Mouse (Mus musculus): Measurements from ENCODE around the gene Myh10. TPM values are rescaled to one million over a fixed set of nuclear protein-coding genes. Genes with fewer than 3 reads are reported as not detected.
A peak's percentile ranks its signal among the peaks of the same experiment; 100 is the strongest.

Myh10 gene
- total and polyA plus RNA-seq, 3 experiments, result 17.9 to 25.9 (median 25.6) TPM

GRCm38 (mm10) chr11:68791794-68792193 is 100.4 kb downstream of the Myh10 start:
- no peak overlapping the region for H3K4me3 ChIP-seq
- intact Hi-C loops (cut with DNase I), result no loop called here
- H3K27me3 ChIP-seq (ENCODE audit: control insufficient read depth, insufficient read depth, low read length), result no peaks in the 10 kb centered on the region
- no peak overlapping the region for H3K27ac ChIP-seq
- H3K4me1 ChIP-seq (ENCODE audit: control insufficient read depth, insufficient read depth, low read length), result no peaks in the 10 kb centered on the region
- no peaks in the 10 kb centered on the region for H3K79me2 ChIP-seq (replicated peaks; ENCODE audit: control insufficient read depth, insufficient read depth, low read length)
- WGBS, result 87% methylated on average over 9 of the region's 9 CpGs
- no peaks in the 10 kb centered on the region for H3K36me3 ChIP-seq (ENCODE audit: control insufficient read depth, insufficient read depth, low read length)
- no peak overlapping the region for H3K9ac ChIP-seq (ENCODE audit: low read depth, low read length)
- no peak for TF ChIP-seq CTCF (IDR thresholded peaks at IDR 0.05)
- TF ChIP-seq EP300 (IDR thresholded peaks at IDR 0.05; ENCODE audit: insufficient read depth, low read depth, low read length), result no peak
- TF ChIP-seq POLR2A (IDR thresholded peaks at IDR 0.05; ENCODE audit: insufficient read depth, low read depth, low read length), result no peak
- DNase-seq, result no peak

DNA sequence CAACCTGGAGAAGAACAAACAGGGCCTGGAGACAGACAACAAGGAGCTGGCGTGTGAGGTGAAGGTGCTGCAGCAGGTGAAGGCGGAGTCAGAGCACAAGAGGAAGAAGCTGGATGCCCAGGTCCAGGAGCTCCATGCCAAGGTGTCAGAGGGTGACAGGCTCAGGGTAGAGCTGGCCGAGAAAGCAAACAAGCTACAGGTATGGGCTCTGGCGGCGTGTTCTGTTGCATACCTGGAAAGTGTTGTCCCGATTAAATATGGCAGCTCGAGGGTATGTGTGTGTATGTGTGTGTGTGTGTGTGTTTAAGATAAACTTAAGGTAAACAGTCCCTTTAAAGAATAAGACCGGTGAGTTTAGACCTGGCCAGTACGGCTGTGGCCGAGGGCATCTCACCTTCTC is 106.9 kb downstream of the Myh10 start:
- intact Hi-C loops (cut with DNase I), result no loop called here
- Histone ChIP-seq H3K4me3 (no peak overlapping the region), H3K4me1 (ENCODE audit: control insufficient read depth, insufficient read depth, low read length) (no peaks in the 10 kb centered on the region), H3K27ac (no peak overlapping the region), H3K9ac (ENCODE audit: low read depth, low read length) (no peak overlapping the region), H3K36me3 (ENCODE audit: control insufficient read depth, insufficient read depth, low read length) (no peaks in the 10 kb centered on the region), H3K79me2 (replicated peaks; ENCODE audit: control insufficient read depth, insufficient read depth, low read length) (no peaks in the 10 kb centered on the region), H3K27me3 (ENCODE audit: control insufficient read depth, insufficient read depth, low read length) (no peaks in the 10 kb centered on the region)
- no peak for DNase-seq
- WGBS, result 93% methylated on average over 10 of the region's 10 CpGs
- TF ChIP-seq POLR2A (IDR thresholded peaks at IDR 0.05; ENCODE audit: insufficient read depth, low read depth, low read length), result no peak
- TF ChIP-seq CTCF (IDR thresholded peaks at IDR 0.05), result no peak
- TF ChIP-seq EP300 (IDR thresholded peaks at IDR 0.05; ENCODE audit: insufficient read depth, low read depth, low read length), result no peak

- Histone ChIP-seq H3K4me1 (ENCODE audit: control insufficient read depth, insufficient read depth, low read length) (no peaks in the 10 kb centered on the region), H3K27ac (no peak overlapping the region), H3K27me3 (ENCODE audit: control insufficient read depth, insufficient read depth, low read length) (no peaks in the 10 kb centered on the region), H3K4me3 (no peak overlapping the region), H3K9ac (ENCODE audit: low read depth, low read length) (no peak overlapping the region), H3K36me3 (ENCODE audit: control insufficient read depth, insufficient read depth, low read length) (no peaks in the 10 kb centered on the region), H3K79me2 (replicated peaks; ENCODE audit: control insufficient read depth, insufficient read depth, low read length) (no peaks in the 10 kb centered on the region)
- intact Hi-C loops (cut with DNase I), result loop anchor here (5.0 kb wide), 1 partner anchor 238 kb away; no protein-coding TSS in a partner anchor
- TF ChIP-seq POLR2A (IDR thresholded peaks at IDR 0.05; ENCODE audit: insufficient read depth, low read depth, low read length), result no peak
- TF ChIP-seq CTCF (IDR thresholded peaks at IDR 0.05), result peak; percentile 60
- no peak for TF ChIP-seq EP300 (IDR thresholded peaks at IDR 0.05; ENCODE audit: insufficient read depth, low read depth, low read length)
- DNase-seq, result no peak
- 52% methylated on average over 4 of the region's 4 CpGs for WGBS
Measured at GRCm38 (mm10) chr11:68805148-68805547, 113.8 kb downstream of the Myh10 start.

DNA sequence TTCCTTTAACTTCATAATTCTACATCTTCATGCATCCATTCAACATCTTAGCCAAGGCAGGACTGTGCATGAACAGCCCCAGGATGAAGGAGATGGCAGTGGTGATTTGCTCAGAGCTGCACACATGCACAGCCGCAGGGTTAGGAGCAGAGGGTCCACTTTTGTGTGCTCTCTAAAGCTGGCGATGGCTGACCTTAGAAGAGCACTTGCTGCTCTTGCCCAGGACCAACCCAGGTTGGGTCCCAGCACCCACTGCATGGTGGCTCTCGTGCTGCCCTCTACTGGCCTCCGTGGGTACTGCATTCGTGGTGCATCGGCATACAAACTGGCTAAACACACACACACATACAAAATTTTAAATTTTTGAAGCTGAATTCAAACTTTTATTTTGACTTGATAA is 116.4 kb downstream of the Myh10 start:
- no peaks in the 10 kb centered on the region for H3K27me3 ChIP-seq (ENCODE audit: control insufficient read depth, insufficient read depth, low read length)
- H3K27ac ChIP-seq, result no peak overlapping the region
- H3K9ac ChIP-seq (ENCODE audit: low read depth, low read length), result no peak overlapping the region
- intact Hi-C loops (cut with DNase I), result loop anchor here (1.0 to 5.0 kb wide), 2 partner anchors 68 to 240 kb away; no protein-coding TSS in a partner anchor
- peak; percentile 52 to 86 for DNase-seq
- H3K4me3 ChIP-seq, result no peak overlapping the region
- no peak; the same call in 1 of the 2 replicates for TF ChIP-seq CTCF (IDR thresholded peaks at IDR 0.05)
- 0 out of 2 replicates have a peak, but pooled peaks have one; percentile 5 for TF ChIP-seq EP300 (IDR thresholded peaks at IDR 0.05; ENCODE audit: insufficient read depth, low read depth, low read length)
- WGBS, result 39% methylated on average over 6 of the region's 6 CpGs
- H3K4me1 ChIP-seq (ENCODE audit: control insufficient read depth, insufficient read depth, low read length), result no peaks in the 10 kb centered on the region
- H3K79me2 ChIP-seq (replicated peaks; ENCODE audit: control insufficient read depth, insufficient read depth, low read length), result no peaks in the 10 kb centered on the region
- H3K36me3 ChIP-seq (ENCODE audit: control insufficient read depth, insufficient read depth, low read length), result no peaks in the 10 kb centered on the region

GRCm38 (mm10) chr11:68811881-68812577 is 120.7 kb downstream of the Myh10 start:
- no peaks in the 10 kb centered on the region for H3K36me3 ChIP-seq (ENCODE audit: control insufficient read depth, insufficient read depth, low read length)
- H3K9ac ChIP-seq (ENCODE audit: low read depth, low read length), result no peak overlapping the region
- no peak for TF ChIP-seq POLR2A (IDR thresholded peaks at IDR 0.05; ENCODE audit: insufficient read depth, low read depth, low read length)
- no peaks in the 10 kb centered on the region for H3K27me3 ChIP-seq (ENCODE audit: control insufficient read depth, insufficient read depth, low read length)
- WGBS, result 73% methylated on average over 9 of the region's 9 CpGs
- DNase-seq, result no peak
- no peak overlapping the region for H3K27ac ChIP-seq
- no peak overlapping the region for H3K4me3 ChIP-seq
- H3K4me1 ChIP-seq (ENCODE audit: control insufficient read depth, insufficient read depth, low read length), result no peaks in the 10 kb centered on the region
- H3K79me2 ChIP-seq (replicated peaks; ENCODE audit: control insufficient read depth, insufficient read depth, low read length), result no peaks in the 10 kb centered on the region
- intact Hi-C loops (cut with DNase I), result no loop called here

DNA sequence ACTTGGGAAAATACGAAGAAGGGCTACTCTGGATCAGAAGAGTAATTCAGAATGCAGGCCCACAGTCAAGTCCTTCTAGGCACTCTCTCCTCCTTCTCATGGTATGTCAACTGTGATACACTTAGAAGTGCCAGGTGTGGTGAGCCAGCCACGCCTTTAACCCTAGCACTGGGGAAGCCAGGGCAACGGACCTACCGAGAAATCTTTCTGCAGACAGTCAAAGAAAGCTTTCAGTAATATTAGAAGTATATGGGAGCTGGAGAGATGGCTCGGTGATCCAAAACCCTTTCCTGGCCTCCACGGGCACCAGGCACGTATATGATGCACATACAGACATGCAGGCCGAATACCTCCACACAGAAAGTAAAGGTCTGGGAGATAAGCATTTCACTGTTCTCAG is 127.1 kb downstream of the Myh10 start:
- H3K27ac ChIP-seq, result no peak overlapping the region
- no peak for DNase-seq
- no peaks in the 10 kb centered on the region; the same call in 1 of the 2 replicates for H3K4me1 ChIP-seq (ENCODE audit: control insufficient read depth, insufficient read depth, low read length)
- intact Hi-C loops (cut with DNase I), result no loop called here
- no peaks in the 10 kb centered on the region; the same call in 1 of the 2 replicates for H3K36me3 ChIP-seq (ENCODE audit: control insufficient read depth, insufficient read depth, low read length)
- no peaks in the 10 kb centered on the region for H3K27me3 ChIP-seq (ENCODE audit: control insufficient read depth, insufficient read depth, low read length)
- no peaks in the 10 kb centered on the region for H3K79me2 ChIP-seq (replicated peaks; ENCODE audit: control insufficient read depth, insufficient read depth, low read length)
- no peak overlapping the region for H3K4me3 ChIP-seq
- TF ChIP-seq CTCF (IDR thresholded peaks at IDR 0.05), result no peak
- no peak for TF ChIP-seq POLR2A (IDR thresholded peaks at IDR 0.05; ENCODE audit: insufficient read depth, low read depth, low read length)
- TF ChIP-seq EP300 (IDR thresholded peaks at IDR 0.05; ENCODE audit: insufficient read depth, low read depth, low read length), result no peak
- WGBS, result 82% methylated on average over 8 of the region's 8 CpGs
- no peak overlapping the region for H3K9ac ChIP-seq (ENCODE audit: low read depth, low read length)

All from heart, adult 2 months (tissue).